Mouse (Mus musculus): ENCODE data around the gene St3gal3. TPM values are rescaled to one million over a fixed set of nuclear protein-coding genes. Genes with fewer than 3 reads are reported as not detected.

Gene St3gal3
- polyA plus RNA-seq, 1 experiment from 2014 or later: 4.5 TPM

- no peak overlapping the region for H3K27ac ChIP-seq (ENCODE audit: low read depth, low read length)
- WGBS: 70% methylated on average over 12 of the region's 12 CpGs
- H3K9me3 ChIP-seq (ENCODE audit: control insufficient read depth, low read length): no peaks in the 10 kb centered on the region; the same call in 1 of the 2 replicates
- no peaks in the 10 kb centered on the region for H3K36me3 ChIP-seq (ENCODE audit: control insufficient read depth, insufficient read depth, low read length)
- H3K27me3 ChIP-seq (replicated peaks; ENCODE audit: control insufficient read depth, insufficient read depth, low read length): no peaks in the 10 kb centered on the region
- no peak overlapping the region for H3K4me2 ChIP-seq
- peaks cover 43% of the 10 kb centered on the region for H3K4me1 ChIP-seq (replicated peaks; ENCODE audit: control insufficient read depth, insufficient read depth, low read length)
- no peak for ATAC-seq (replicated peaks; ENCODE audit: low FRiP score)
- no peak overlapping the region for H3K9ac ChIP-seq (ENCODE audit: low read depth, low read length)
- no peak overlapping the region for H3K4me3 ChIP-seq (ENCODE audit: low read depth, low read length)
- DNase-seq (ENCODE audit: low spot score): no peak
These were observed 57.4 kb downstream of the St3gal3 start for GRCm38 (mm10) chr4:118077293-118077752.

DNA sequence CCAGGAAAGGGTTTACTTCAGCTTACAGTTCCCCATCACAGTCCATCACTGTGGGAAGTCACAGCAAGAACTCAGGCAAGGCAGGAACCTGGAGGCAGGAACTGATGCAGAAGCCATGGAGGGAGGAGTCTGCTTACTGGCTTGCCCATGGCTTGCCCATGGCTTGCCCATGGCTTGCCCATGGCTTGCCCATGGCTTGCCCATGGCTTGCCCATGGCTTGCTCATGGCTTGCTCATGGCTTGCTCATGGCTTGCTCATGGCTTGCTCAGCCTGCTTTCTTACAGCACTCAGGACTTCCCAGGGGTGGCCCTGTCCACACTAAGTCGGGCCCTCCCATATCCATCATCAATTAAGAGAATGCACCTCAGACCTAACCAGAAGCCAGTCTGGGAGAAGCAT, 58.1 kb downstream of the St3gal3 start:
- H3K27ac ChIP-seq (ENCODE audit: low read depth, low read length): no peak overlapping the region
- no peak overlapping the region for H3K4me2 ChIP-seq

GRCm38 (mm10) chr4:118075343-118075742, 59.4 kb downstream of the St3gal3 start:
- ATAC-seq (replicated peaks; ENCODE audit: low FRiP score): no peak
- 91% methylated on average over 9 of the region's 9 CpGs for WGBS
- no peak overlapping the region for H3K4me3 ChIP-seq (ENCODE audit: low read depth, low read length)

More for the DNA sequence above, 58.1 kb downstream of the St3gal3 start:
- DNase-seq (ENCODE audit: low spot score) (no peak), ATAC-seq (replicated peaks; ENCODE audit: low FRiP score) (no peak)
- no peaks in the 10 kb centered on the region for H3K36me3 ChIP-seq (ENCODE audit: control insufficient read depth, insufficient read depth, low read length)
- peaks cover 39% of the 10 kb centered on the region for H3K4me1 ChIP-seq (replicated peaks; ENCODE audit: control insufficient read depth, insufficient read depth, low read length)
- H3K9me3 ChIP-seq (ENCODE audit: control insufficient read depth, low read length): no peaks in the 10 kb centered on the region; the same call in 1 of the 2 replicates
- H3K4me3 ChIP-seq (ENCODE audit: low read depth, low read length): no peak overlapping the region
- no peak overlapping the region for H3K9ac ChIP-seq (ENCODE audit: low read depth, low read length)
- no peaks in the 10 kb centered on the region for H3K27me3 ChIP-seq (replicated peaks; ENCODE audit: control insufficient read depth, insufficient read depth, low read length)
- 94% methylated on average over 1 of the region's 1 CpGs for WGBS

GRCm38 (mm10) chr4:118074236-118074635, 60.5 kb downstream of the St3gal3 start:
- Histone ChIP-seq H3K4me1 (replicated peaks; ENCODE audit: control insufficient read depth, insufficient read depth, low read length) (peaks cover 19% of the 10 kb centered on the region), H3K27me3 (replicated peaks; ENCODE audit: control insufficient read depth, insufficient read depth, low read length) (no peaks in the 10 kb centered on the region), H3K4me3 (ENCODE audit: low read depth, low read length) (no peak overlapping the region), H3K9me3 (ENCODE audit: control insufficient read depth, low read length) (no peaks in the 10 kb centered on the region; the same call in 1 of the 2 replicates), H3K9ac (ENCODE audit: low read depth, low read length) (no peak overlapping the region), H3K36me3 (ENCODE audit: control insufficient read depth, insufficient read depth, low read length) (no peaks in the 10 kb centered on the region), H3K27ac (ENCODE audit: low read depth, low read length) (no peak overlapping the region), H3K4me2 (no peak overlapping the region)
- WGBS: 89% methylated on average over 4 of the region's 4 CpGs
- DNase-seq (ENCODE audit: low spot score): no peak
- no peak for ATAC-seq (replicated peaks; ENCODE audit: low FRiP score)

More at GRCm38 (mm10) chr4:118075343-118075742, 59.4 kb downstream of the St3gal3 start:
- DNase-seq (ENCODE audit: low spot score): no peak
- Histone ChIP-seq H3K4me2 (no peak overlapping the region), H3K27me3 (replicated peaks; ENCODE audit: control insufficient read depth, insufficient read depth, low read length) (no peaks in the 10 kb centered on the region), H3K9me3 (ENCODE audit: control insufficient read depth, low read length) (no peaks in the 10 kb centered on the region; the same call in 1 of the 2 replicates), H3K36me3 (ENCODE audit: control insufficient read depth, insufficient read depth, low read length) (no peaks in the 10 kb centered on the region), H3K27ac (ENCODE audit: low read depth, low read length) (no peak overlapping the region), H3K4me1 (replicated peaks; ENCODE audit: control insufficient read depth, insufficient read depth, low read length) (peaks cover 27% of the 10 kb centered on the region), H3K9ac (ENCODE audit: low read depth, low read length) (no peak overlapping the region)

DNA sequence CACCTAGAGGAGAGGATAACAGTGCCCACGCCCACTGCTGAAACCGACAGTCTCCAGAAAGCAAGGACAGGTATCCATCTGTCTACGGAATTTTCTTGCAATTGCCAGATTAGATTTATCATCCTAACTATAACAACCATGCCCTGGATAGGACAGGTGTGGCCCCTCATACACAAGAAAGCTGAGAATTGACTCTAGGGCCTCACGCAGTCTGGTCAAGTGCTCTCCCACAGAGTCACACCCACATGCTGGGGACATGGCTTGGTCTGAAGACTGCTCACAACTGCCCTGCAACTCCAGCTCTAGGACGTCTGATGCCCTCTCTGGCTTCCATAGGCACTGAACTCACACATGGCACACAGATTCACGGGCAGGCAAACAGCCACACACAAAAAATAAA, 61.6 kb downstream of the St3gal3 start:
- 72% methylated on average over 6 of the region's 6 CpGs for WGBS
- Histone ChIP-seq H3K4me1 (replicated peaks; ENCODE audit: control insufficient read depth, insufficient read depth, low read length) (peaks cover 9% of the 10 kb centered on the region), H3K4me2 (no peak overlapping the region), H3K36me3 (ENCODE audit: control insufficient read depth, insufficient read depth, low read length) (no peaks in the 10 kb centered on the region), H3K9ac (ENCODE audit: low read depth, low read length) (no peak overlapping the region), H3K27me3 (replicated peaks; ENCODE audit: control insufficient read depth, insufficient read depth, low read length) (no peaks in the 10 kb centered on the region), H3K4me3 (ENCODE audit: low read depth, low read length) (no peak overlapping the region), H3K27ac (ENCODE audit: low read depth, low read length) (no peak overlapping the region), H3K9me3 (ENCODE audit: control insufficient read depth, low read length) (no peaks in the 10 kb centered on the region; the same call in 1 of the 2 replicates)
- DNase-seq (ENCODE audit: low spot score): no peak
- ATAC-seq (replicated peaks; ENCODE audit: low FRiP score): 0 out of 2 replicates have a peak, but pooled peaks have one; percentile 41

- no peak overlapping the region for H3K27ac ChIP-seq (ENCODE audit: low read depth, low read length)
- H3K27me3 ChIP-seq (replicated peaks; ENCODE audit: control insufficient read depth, insufficient read depth, low read length): no peaks in the 10 kb centered on the region
- no peak overlapping the region for H3K9ac ChIP-seq (ENCODE audit: low read depth, low read length)
- no peak for ATAC-seq (replicated peaks; ENCODE audit: low FRiP score)
- 85% methylated on average over 7 of the region's 7 CpGs for WGBS
- H3K9me3 ChIP-seq (ENCODE audit: control insufficient read depth, low read length): no peaks in the 10 kb centered on the region; the same call in 1 of the 2 replicates
- DNase-seq (ENCODE audit: low spot score): no peak
- H3K4me3 ChIP-seq (ENCODE audit: low read depth, low read length): no peak overlapping the region
- H3K4me1 ChIP-seq (replicated peaks; ENCODE audit: control insufficient read depth, insufficient read depth, low read length): peaks cover 5% of the 10 kb centered on the region
- no peak overlapping the region for H3K4me2 ChIP-seq
- H3K36me3 ChIP-seq (ENCODE audit: control insufficient read depth, insufficient read depth, low read length): no peaks in the 10 kb centered on the region
These were observed 62.8 kb downstream of the St3gal3 start for GRCm38 (mm10) chr4:118071891-118072290.

DNA sequence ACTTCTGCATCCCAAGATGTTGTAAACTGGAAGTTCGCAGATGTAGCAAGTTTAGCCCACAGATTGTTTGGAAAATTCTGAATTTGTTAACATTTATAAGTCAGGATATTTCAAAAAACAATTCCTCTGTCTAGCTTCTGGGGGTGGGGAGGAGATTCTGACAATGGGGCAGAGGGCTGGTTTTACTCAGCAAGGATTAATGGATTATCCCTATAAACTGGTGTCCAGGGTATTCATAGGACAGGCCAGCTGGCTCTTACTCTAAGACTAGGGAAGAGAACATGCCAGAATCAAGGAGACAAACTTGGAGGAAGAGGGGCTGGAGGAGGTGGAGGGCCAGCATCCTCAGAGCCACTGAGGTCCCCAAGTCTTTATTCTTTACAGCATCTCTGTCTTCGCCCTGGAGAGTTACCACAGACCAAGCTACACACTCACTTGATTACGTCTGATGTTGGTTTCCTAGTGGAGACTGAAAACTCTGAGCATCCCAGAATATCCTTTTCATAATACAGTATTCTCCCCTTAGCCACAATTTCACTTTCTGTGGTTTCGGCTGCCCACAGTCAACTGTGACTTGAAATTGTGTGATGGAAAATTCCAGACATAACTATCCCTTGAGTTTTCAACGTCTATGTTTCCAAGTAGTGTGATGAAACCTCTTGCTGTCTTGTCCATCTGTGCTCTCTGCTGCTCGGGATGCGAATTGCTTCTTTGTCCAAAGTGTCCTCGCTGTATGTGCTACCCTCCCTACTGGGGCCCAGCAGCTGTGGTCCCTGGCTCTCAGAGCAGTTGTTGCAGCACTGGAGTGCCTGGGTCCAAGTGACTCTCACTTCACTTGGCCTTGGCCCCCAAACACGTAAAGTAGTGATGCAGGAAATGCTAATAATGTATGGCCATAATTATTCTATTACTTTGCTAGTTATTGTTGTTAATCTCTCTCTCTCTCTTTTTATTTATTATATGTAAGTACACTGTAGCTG, 64.2 kb downstream of the St3gal3 start:
- peaks cover 5% of the 10 kb centered on the region for H3K4me1 ChIP-seq (replicated peaks; ENCODE audit: control insufficient read depth, insufficient read depth, low read length)
- H3K27me3 ChIP-seq (replicated peaks; ENCODE audit: control insufficient read depth, insufficient read depth, low read length): no peaks in the 10 kb centered on the region
- no peak overlapping the region for H3K9ac ChIP-seq (ENCODE audit: low read depth, low read length)
- WGBS: 87% methylated on average over 9 of the region's 9 CpGs
- no peaks in the 10 kb centered on the region; the same call in 1 of the 2 replicates for H3K9me3 ChIP-seq (ENCODE audit: control insufficient read depth, low read length)
- H3K36me3 ChIP-seq (ENCODE audit: control insufficient read depth, insufficient read depth, low read length): no peaks in the 10 kb centered on the region
- no peak for ATAC-seq (replicated peaks; ENCODE audit: low FRiP score)
- no peak overlapping the region for H3K4me3 ChIP-seq (ENCODE audit: low read depth, low read length)
- H3K27ac ChIP-seq (ENCODE audit: low read depth, low read length): no peak overlapping the region
- DNase-seq (ENCODE audit: low spot score): no peak
- H3K4me2 ChIP-seq: no peak overlapping the region

DNA sequence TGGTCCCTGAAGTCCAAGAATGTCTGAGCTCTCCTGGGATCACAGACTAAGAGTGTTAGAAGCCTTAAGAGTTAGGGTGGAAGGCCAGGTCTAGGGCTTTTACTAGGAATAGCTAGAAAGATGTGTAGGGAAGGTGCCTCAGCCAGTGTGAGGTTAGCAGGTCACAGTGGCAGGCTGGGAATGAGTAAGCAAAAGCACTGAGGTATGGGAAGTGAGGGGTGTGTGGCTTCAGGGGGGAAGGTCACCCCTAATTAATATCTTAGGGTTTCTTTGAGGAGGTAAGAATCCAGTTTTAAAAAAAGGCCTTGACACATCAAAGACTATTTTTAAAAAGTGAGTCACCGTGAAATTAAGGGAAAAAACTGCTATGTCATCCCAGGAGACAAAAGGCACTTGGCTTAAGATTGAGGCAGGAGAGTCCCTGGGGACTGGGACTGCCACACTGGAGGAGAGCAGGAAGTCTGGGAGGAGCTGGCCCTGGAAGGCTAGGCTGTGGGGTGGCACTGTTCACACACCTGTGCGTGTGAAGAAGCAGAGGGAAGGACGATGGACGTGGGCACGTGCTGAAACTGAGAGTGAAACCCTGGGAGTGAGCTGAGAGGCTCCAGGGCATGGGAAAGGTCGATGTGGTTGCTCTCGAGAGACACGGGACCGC, 72.8 kb downstream of the St3gal3 start:
- H3K4me2 ChIP-seq: no peak overlapping the region
- no peak for DNase-seq (ENCODE audit: low spot score)
- H3K27ac ChIP-seq (ENCODE audit: low read depth, low read length): no peak overlapping the region
- WGBS: 57% methylated on average over 9 of the region's 9 CpGs
- no peaks in the 10 kb centered on the region for H3K36me3 ChIP-seq (ENCODE audit: control insufficient read depth, insufficient read depth, low read length)
- no peaks in the 10 kb centered on the region for H3K27me3 ChIP-seq (replicated peaks; ENCODE audit: control insufficient read depth, insufficient read depth, low read length)
- no peak for ATAC-seq (replicated peaks; ENCODE audit: low FRiP score)
- H3K9me3 ChIP-seq (ENCODE audit: control insufficient read depth, low read length): no peaks in the 10 kb centered on the region
- no peak overlapping the region for H3K9ac ChIP-seq (ENCODE audit: low read depth, low read length)
- H3K4me3 ChIP-seq (ENCODE audit: low read depth, low read length): no peak overlapping the region
- H3K4me1 ChIP-seq (replicated peaks; ENCODE audit: control insufficient read depth, insufficient read depth, low read length): peaks cover 12% of the 10 kb centered on the region
